Mouse (Mus musculus) limb, embryonic 14.5 days (tissue): ENCODE results near the gene Gh. TPM values are rescaled to one million over a fixed set of nuclear protein-coding genes. Genes with fewer than 3 reads are reported as not detected.

Source experiments
- ATAC-seq: fragments of 200-750 bp; cut with Nextera tagmentation; 2 replicates; pipeline ENCODE4 v1.8.0; 2017; ENCODE audit warnings: low read depth, moderate number of reproducible peaks, moderate TSS enrichment; ENCODE audit not compliant: low FRiP score
- DNase-seq: peaks from one replicate; pipeline ENCODE4 v3.0.0-alpha.2; 2015; ENCODE audit warnings: low spot score
- H3K27ac ChIP-seq: fragments of 300-500 bp; sonication (generic); replicated peaks from 2 replicates; pipeline ENCODE4 v1.5.1; 2014; ENCODE audit warnings: low read depth, mild to moderate bottlenecking, low read length, moderate library complexity, mixed read lengths
- H3K27me3 ChIP-seq: fragments of 300-500 bp; sonication (generic); 2 replicates; pipeline ENCODE4 v1.6.1; 2014; ENCODE audit warnings: low read length, mixed read lengths; ENCODE audit not compliant: control insufficient read depth, insufficient read depth
- H3K36me3 ChIP-seq: fragments of 300-500 bp; sonication (generic); 2 replicates; pipeline ENCODE4 v1.6.1; 2014; ENCODE audit warnings: mild to moderate bottlenecking, low read length, moderate library complexity, mixed read lengths; ENCODE audit not compliant: control insufficient read depth, insufficient read depth
- H3K4me1 ChIP-seq: fragments of 300-500 bp; sonication (generic); 2 replicates; pipeline ENCODE4 v1.6.1; 2014; ENCODE audit warnings: antibody characterized with exemption, low read length, mixed read lengths; ENCODE audit not compliant: control insufficient read depth, insufficient read depth
- H3K4me2 ChIP-seq: fragments of 300-500 bp; sonication (generic); replicated peaks from 2 replicates; pipeline ENCODE4 v1.6.1; 2014; ENCODE audit warnings: low read depth, mild to moderate bottlenecking, low read length, moderate library complexity; ENCODE audit not compliant: severe bottlenecking
- H3K4me3 ChIP-seq: fragments of 300-500 bp; sonication (generic); replicated peaks from 2 replicates; pipeline ENCODE4 v1.5.1; 2014; ENCODE audit warnings: low read length
- H3K9ac ChIP-seq: fragments of 300-500 bp; sonication (generic); 2 replicates; pipeline ENCODE4 v1.6.1; 2014; ENCODE audit warnings: mild to moderate bottlenecking, low read depth, low read length, moderate library complexity; ENCODE audit not compliant: severe bottlenecking
- H3K9me3 ChIP-seq: fragments of 300-500 bp; sonication (generic); 2 replicates; pipeline ENCODE4 v1.6.1; 2016; ENCODE audit warnings: low read length; ENCODE audit not compliant: control insufficient read depth
- POLR2A ChIP-seq: fragments of 200-500 bp; IDR thresholded peaks from 2 replicates; pipeline ENCODE4 v1.8.0; 2012; ENCODE audit warnings: inconsistent platforms, mild to moderate bottlenecking, moderate library complexity, borderline replicate concordance; ENCODE audit not compliant: insufficient read depth, insufficient read length; ENCODE audit errors: extremely low read depth
- WGBS: fragments of 180-500 bp; shearing (Covaris S2); extraction: QIAGEN DNeasy Blood & Tissue Kit; methylation state at CpG from one replicate; pipeline ENCODE4 v1.1.7; 2014; 5-methylcytosine and 5-hydroxymethylcytosine counted together
- polyA plus RNA-seq, 2 experiments: library from polyadenylated mRNA; depleted of rRNA in 1 of 2; stranded (reverse) in 1 of 2; unstranded in 1 of 2; fragments of >200 nt; fragmentation: Nextera tagmentation in 1 of 2; extraction: Ambion mirVana in 1 of 2; gene quantifications; 2 replicates each; pipeline versions ENCODE4 v1.2.1 to v1.2.3; 2012 to 2014

Gh gene
- polyA plus RNA-seq, 2 experiments = not detected

GRCm38 (mm10) chr11:106272644-106273310, 28.9 kb downstream of the Gh start, which contains the start of gene Smarcd2:
Smarcd2 (minus strand) TSS chr11:106272972.
- ATAC-seq (peak; percentile 92), DNase-seq (peak; percentile 98)
- peak; percentile 66; the same call in 1 of the 2 replicates for TF ChIP-seq POLR2A
- Histone ChIP-seq H3K9me3 (no peaks in the 10 kb centered on the region), H3K4me2 (peak within 1 kb of the TSS; percentile 79), H3K4me3 (peak within 1 kb of the TSS; percentile 98), H3K9ac (peak within 1 kb of the TSS; percentile 99), H3K27me3 (no peaks in the 10 kb centered on the region), H3K36me3 (no peaks in the 10 kb centered on the region; the same call in 1 of the 2 replicates), H3K27ac (peak within 1 kb of the TSS; percentile 95), H3K4me1 (peaks cover 45% of the 10 kb centered on the region)
- WGBS = under 1% methylated on average over 63 of the region's 72 CpGs

GRCm38 (mm10) chr11:106271794-106272643, 29.6 kb downstream of the Gh start:
- Histone ChIP-seq H3K9me3 (no peaks in the 10 kb centered on the region), H3K27me3 (no peaks in the 10 kb centered on the region), H3K36me3 (peaks cover 3% of the 10 kb centered on the region; the same call in 1 of the 2 replicates), H3K4me1 (peaks cover 52% of the 10 kb centered on the region), H3K4me2 (peak overlapping the region; percentile 79), H3K4me3 (peak overlapping the region; percentile 98), H3K9ac (peak overlapping the region; percentile 99), H3K27ac (peak overlapping the region; percentile 95)
- no peak for TF ChIP-seq POLR2A
- ATAC-seq (no peak), DNase-seq (no peak)
- WGBS = under 1% methylated on average over 40 of the region's 41 CpGs

GRCm38 (mm10) chr11:106271131-106271793, 30.4 kb downstream of the Gh start:
- ATAC-seq (no peak), DNase-seq (no peak)
- 22% methylated on average over 5 of the region's 5 CpGs for WGBS
- no peaks in the 10 kb centered on the region for H3K9me3 ChIP-seq
- no peak for TF ChIP-seq POLR2A
- H3K27ac ChIP-seq = 0 out of 2 replicates have a peak overlapping the region, but pooled peaks have one; percentile 9
- H3K27me3 ChIP-seq = no peaks in the 10 kb centered on the region
- H3K9ac ChIP-seq = peak overlapping the region; percentile 99
- H3K4me3 ChIP-seq = peak overlapping the region; percentile 98
- H3K36me3 ChIP-seq = peaks cover 10% of the 10 kb centered on the region
- peak overlapping the region; percentile 79 for H3K4me2 ChIP-seq
- peaks cover 54% of the 10 kb centered on the region for H3K4me1 ChIP-seq

GRCm38 (mm10) chr11:106269060-106269431, 32.6 kb downstream of the Gh start:
- Histone ChIP-seq H3K4me1 (peaks cover 49% of the 10 kb centered on the region), H3K9ac (peak overlapping the region; percentile 34; the same call in 1 of the 2 replicates), H3K36me3 (peaks cover 33% of the 10 kb centered on the region), H3K9me3 (no peaks in the 10 kb centered on the region), H3K27ac (peak overlapping the region; percentile 68), H3K4me2 (peak overlapping the region; percentile 42), H3K4me3 (peak overlapping the region; percentile 25), H3K27me3 (no peaks in the 10 kb centered on the region)
- TF ChIP-seq POLR2A = no peak
- DNase-seq (peak; percentile 42), ATAC-seq (no peak)
- 2% methylated on average over 3 of the region's 3 CpGs for WGBS
